Mouse (Mus musculus): ENCODE measurements around the gene Rap2c. TPM values are rescaled to one million over a fixed set of nuclear protein-coding genes. Genes with fewer than 3 reads are reported as not detected.

Gene Rap2c
- total RNA-seq (2012; rRNA removed) (14.5 and 14.9 TPM in 2 replicates), polyA plus RNA-seq (2012; ENCODE audit: insufficient read depth in 1 of 2, insufficient read length in 2 of 2, low read depth in 1 of 2, low replicate concordance in 2 of 2, missing spikeins in 1 of 2) (10 to 100 TPM in 1 of 2 experiments, not detected in 1; 16.0 TPM)

- peaks cover 4 to 11% of the 10 kb centered on the region in 2 experiments for H3K36me3 ChIP-seq (ENCODE audit: control insufficient read depth in 1 of 2, insufficient read depth in 2 of 2, low read length in 2 of 2)
- peak; percentile 90 for DNase-seq (ENCODE audit: low read depth, low spot score)
- H3K79me2 ChIP-seq (ENCODE audit: control insufficient read depth, insufficient read depth, low read length, poor library complexity): peaks cover 17% of the 10 kb centered on the region
- H3K9ac ChIP-seq (ENCODE audit: control insufficient read depth, low read depth, low read length, poor library complexity, severe bottlenecking): peak within 1 kb of the TSS; percentile 99
- H3K27ac ChIP-seq (ENCODE audit: control insufficient read depth, low read depth, low read length): peak within 1 kb of the TSS; percentile 84
- 0 out of 2 replicates have a peak, but pooled peaks have one; percentile 43 for TF ChIP-seq ELF1 (IDR thresholded peaks at IDR 0.05; ENCODE audit: low read depth, low read length)
- TF ChIP-seq RAD21 (IDR thresholded peaks at IDR 0.05; ENCODE audit: low read depth, low read length): no peak
- peak; percentile 53 for TF ChIP-seq MXI1 (IDR thresholded peaks at IDR 0.05; ENCODE audit: low read depth, low read length)
- TF ChIP-seq NELFE (IDR thresholded peaks at IDR 0.05; ENCODE audit: low read depth, low read length): peak; percentile 43
- 0 out of 2 replicates have a peak, but pooled peaks have one; percentile 23 for TF ChIP-seq MAX (IDR thresholded peaks at IDR 0.05; ENCODE audit: low read length)
- TF ChIP-seq TCF12 (IDR thresholded peaks at IDR 0.05; ENCODE audit: low read depth, low read length): peak; percentile 17; the same call in 1 of the 2 replicates
- TF ChIP-seq EP300 (IDR thresholded peaks at IDR 0.05; ENCODE audit: low read depth in 1 of 2, low read length in 2 of 2): 0 out of 4 replicates have a peak, but pooled peaks of 1 of the 2 experiments have one; percentile 26
- peak; percentile 15; the same call in 1 of the 2 replicates for TF ChIP-seq NRF1 (IDR thresholded peaks at IDR 0.05; ENCODE audit: insufficient read depth, low read depth, low read length, poor library complexity, severe bottlenecking)
- TF ChIP-seq MAZ (IDR thresholded peaks at IDR 0.05; ENCODE audit: low read depth, low read length): 0 out of 2 replicates have a peak, but pooled peaks have one; percentile 31
- no peak for TF ChIP-seq RCOR1 (IDR thresholded peaks at IDR 0.05; ENCODE audit: low read depth, low read length)
- TF ChIP-seq SIN3A (IDR thresholded peaks at IDR 0.05; ENCODE audit: low read length): peak; percentile 40; the same call in 1 of the 2 replicates
- TF ChIP-seq GATA1 (IDR thresholded peaks at IDR 0.05; ENCODE audit: low read depth, low read length): no peak
- H3K27me3 ChIP-seq (ENCODE audit: control insufficient read depth in 1 of 2, insufficient read depth in 2 of 2, low read length in 2 of 2): no peaks in the 10 kb centered on the region
- no peaks in the 10 kb centered on the region for H3K4me1 ChIP-seq (ENCODE audit: control insufficient read depth in 1 of 2, insufficient read depth in 2 of 2, low read length in 2 of 2)
- peak within 1 kb of the TSS; percentile 76 to 97 for H3K4me3 ChIP-seq (ENCODE audit: control insufficient read depth in 1 of 2, insufficient read depth in 1 of 2, low read depth in 2 of 2, low read length in 2 of 2)
- H3K9me3 ChIP-seq (replicated peaks; ENCODE audit: insufficient read depth, low read length): no peaks in the 10 kb centered on the region
Measured at GRCm38 (mm10) chrX:51017851-51018785, at the start of gene Rap2c. Rap2c (minus strand) TSS chrX:51018018.

GRCm38 (mm10) chrX:51066539-51067286 lies 48.9 kb upstream of the Rap2c start:
- H3K79me2 ChIP-seq (ENCODE audit: control insufficient read depth, insufficient read depth, low read length, poor library complexity): no peaks in the 10 kb centered on the region
- no peak overlapping the region for H3K4me3 ChIP-seq (ENCODE audit: control insufficient read depth in 1 of 2, insufficient read depth in 1 of 2, low read depth in 2 of 2, low read length in 2 of 2)
- no peak for TF ChIP-seq MAZ (IDR thresholded peaks at IDR 0.05; ENCODE audit: low read depth, low read length)
- TF ChIP-seq POLR2A (IDR thresholded peaks at IDR 0.05; ENCODE audit: control insufficient read depth in 1 of 2, insufficient read depth in 1 of 2, low read depth in 1 of 2, low read length in 2 of 2, poor library complexity in 1 of 2): no peak
- TF ChIP-seq TCF12 (IDR thresholded peaks at IDR 0.05; ENCODE audit: low read depth, low read length): no peak
- TF ChIP-seq ZMIZ1 (IDR thresholded peaks at IDR 0.05; ENCODE audit: low read depth, low read length): no peak
- TF ChIP-seq SMC3 (IDR thresholded peaks at IDR 0.05; ENCODE audit: low read depth, low read length): no peak
- TF ChIP-seq UBTF (IDR thresholded peaks at IDR 0.05; ENCODE audit: borderline replicate concordance, insufficient read depth, low read depth, low read length): no peak
- no peak for TF ChIP-seq ZC3H11A (IDR thresholded peaks at IDR 0.05; ENCODE audit: low read depth, low read length)
- no peak for TF ChIP-seq CTCF (IDR thresholded peaks at IDR 0.05 in 2 of 3, conservative IDR thresholded peaks at IDR 0.05 in 1 of 3; ENCODE audit: control insufficient read depth in 1 of 3, insufficient read depth in 1 of 3, low read depth in 2 of 3, low read length in 3 of 3, poor library complexity in 1 of 3, severe bottlenecking in 1 of 3)
- H3K4me1 ChIP-seq (ENCODE audit: control insufficient read depth in 1 of 2, insufficient read depth in 2 of 2, low read length in 2 of 2): no peaks in the 10 kb centered on the region
- no peaks in the 10 kb centered on the region for H3K27me3 ChIP-seq (ENCODE audit: control insufficient read depth in 1 of 2, insufficient read depth in 2 of 2, low read length in 2 of 2)
- H3K27ac ChIP-seq (ENCODE audit: control insufficient read depth, low read depth, low read length): no peak overlapping the region
- no peaks in the 10 kb centered on the region for H3K9me3 ChIP-seq (replicated peaks; ENCODE audit: insufficient read depth, low read length)
- DNase-seq (ENCODE audit: low read depth, low spot score): no peak
- no peaks in the 10 kb centered on the region for H3K36me3 ChIP-seq (ENCODE audit: control insufficient read depth in 1 of 2, insufficient read depth in 2 of 2, low read length in 2 of 2)
- no peak overlapping the region for H3K9ac ChIP-seq (ENCODE audit: control insufficient read depth, low read depth, low read length, poor library complexity, severe bottlenecking)
